Mouse (Mus musculus) cerebellum, adult 11-12 months (tissue): Measurements from ENCODE around the gene 1700029P11Rik.
"Not testable (repeated sequence)": the region's sequence is repeated elsewhere in the genome, so short reads cannot be mapped to it uniquely, and the experiment has no call there.

ENCODE experiments used
- DNase-seq: peaks from one replicate; pipeline ENCODE4 v3.0.0; 2022

The 1700029P11Rik gene

GRCm38 (mm10) chr15:81958906-81959305 lies 21.4 kb upstream of the 1700029P11Rik start:
- DNase-seq: peak; percentile 9

DNA sequence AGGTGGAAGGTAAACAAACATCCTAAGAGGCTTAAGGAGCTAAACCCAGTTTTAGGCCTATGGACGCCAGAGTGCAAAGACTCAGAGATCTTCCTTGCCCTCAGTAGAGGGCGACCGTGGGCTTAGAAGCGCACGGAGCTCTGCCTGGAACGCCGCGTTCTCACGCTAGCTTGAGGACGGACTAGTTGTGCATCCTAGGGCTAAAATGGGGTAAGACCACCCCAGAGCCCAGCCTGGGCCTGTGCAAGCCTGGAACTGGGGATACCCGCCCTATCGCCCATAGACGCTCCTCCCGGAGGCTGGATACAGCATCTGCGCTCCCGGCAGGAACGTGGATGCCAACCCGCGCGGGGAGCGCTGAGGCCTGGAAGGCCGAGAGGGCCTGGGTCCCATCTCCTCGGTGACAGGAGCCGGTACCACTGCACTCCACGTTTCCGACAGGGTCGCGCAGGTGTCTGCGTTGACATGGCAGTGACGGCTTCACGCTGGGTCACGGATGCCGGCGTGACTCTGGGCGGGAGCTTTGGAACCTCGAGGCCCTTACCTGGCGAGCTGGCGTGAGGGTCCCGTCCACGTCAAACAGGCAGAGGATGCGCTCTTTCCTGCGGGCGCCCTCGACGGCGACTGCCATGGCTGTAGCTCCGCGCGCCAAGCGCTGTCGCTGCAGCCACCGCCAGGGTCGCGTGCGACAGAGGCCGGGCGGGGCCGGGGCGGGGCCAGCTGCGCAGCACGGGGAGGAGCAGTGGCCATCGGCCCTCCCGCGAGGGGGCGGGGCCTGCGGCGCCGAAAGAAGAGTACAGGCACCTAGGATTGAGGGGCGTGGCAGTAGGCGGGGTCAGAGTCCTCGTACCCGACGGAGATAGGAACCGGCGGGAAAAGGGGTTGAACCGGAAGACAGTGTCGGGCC lies 19.9 kb upstream of the 1700029P11Rik start, which contains the start of gene Pmm1:
Gene Pmm1, minus strand, starts transcription at position 760 of the 907 bp plus-strand sequence.
- DNase-seq: peak; percentile 99

- no peak for DNase-seq
Measured at GRCm38 (mm10) chr15:81961078-81961451, 19.3 kb upstream of the 1700029P11Rik start.

- DNase-seq: no peak
Measured at GRCm38 (mm10) chr15:81964262-81964661, 16.1 kb upstream of the 1700029P11Rik start.

DNA sequence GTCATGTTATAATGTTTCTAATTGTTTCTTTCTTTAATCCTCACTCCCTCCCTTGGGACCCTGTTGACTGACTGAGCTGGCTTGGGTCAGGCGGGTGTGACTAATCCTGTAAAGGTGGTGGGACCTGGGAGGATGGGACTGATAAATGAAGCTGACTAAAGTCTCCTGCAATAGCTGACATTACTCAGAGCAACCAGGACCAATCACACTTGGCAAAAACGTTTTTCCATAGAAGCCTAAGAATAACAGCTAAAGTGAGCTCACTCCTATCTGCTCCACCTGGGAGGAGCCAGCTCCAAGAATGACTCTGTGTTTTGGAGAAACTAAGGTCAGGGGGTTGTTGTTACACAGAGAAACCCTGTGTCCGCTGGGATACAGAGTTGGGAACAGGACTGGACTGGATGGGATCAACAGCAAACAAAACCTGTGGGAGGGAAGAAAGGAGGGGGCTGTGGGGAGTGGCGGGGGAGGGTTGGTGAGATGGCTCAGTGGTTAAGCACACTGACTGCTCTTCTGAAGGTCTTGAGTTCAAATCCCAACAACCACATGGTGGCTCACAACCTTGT lies 15.3 kb upstream of the 1700029P11Rik start:
- no peak for DNase-seq

DNA sequence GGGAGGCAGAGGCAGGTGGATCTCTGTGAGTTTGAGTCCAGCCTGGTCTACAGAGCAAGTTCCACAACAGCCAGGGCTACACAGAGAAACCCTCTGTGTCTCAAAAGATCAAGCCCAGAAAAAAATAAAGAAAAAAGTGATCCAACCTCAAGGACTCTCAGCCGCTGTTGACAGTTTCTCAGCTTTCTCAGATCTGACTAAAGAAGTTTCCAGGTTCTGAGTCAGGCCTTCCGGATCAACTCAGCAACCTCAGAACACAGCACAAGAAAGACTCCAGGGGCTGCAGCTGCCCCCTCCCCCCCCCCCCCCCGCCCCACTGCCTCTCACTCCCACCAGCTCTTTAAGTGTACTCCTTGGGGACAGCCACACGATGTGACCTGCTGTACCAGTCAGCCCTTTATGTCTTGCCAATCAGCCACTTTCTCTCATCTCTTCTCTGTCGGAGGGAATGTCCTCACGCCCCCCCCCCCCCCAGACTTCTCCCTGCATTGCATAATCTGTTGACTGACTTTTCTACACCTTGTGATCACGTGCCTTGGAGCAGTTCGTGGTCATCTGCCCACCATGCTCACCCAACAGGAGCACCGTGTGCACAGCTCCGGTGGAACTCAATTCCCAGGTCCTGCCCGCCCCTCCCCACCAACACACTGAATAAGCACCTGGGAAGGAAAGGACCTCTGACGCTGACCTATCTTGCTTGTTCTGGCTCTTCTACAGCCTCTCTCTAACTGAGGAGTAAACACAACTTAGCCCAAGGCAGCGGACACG lies 14.1 kb upstream of the 1700029P11Rik start:
- no peak for DNase-seq

DNA sequence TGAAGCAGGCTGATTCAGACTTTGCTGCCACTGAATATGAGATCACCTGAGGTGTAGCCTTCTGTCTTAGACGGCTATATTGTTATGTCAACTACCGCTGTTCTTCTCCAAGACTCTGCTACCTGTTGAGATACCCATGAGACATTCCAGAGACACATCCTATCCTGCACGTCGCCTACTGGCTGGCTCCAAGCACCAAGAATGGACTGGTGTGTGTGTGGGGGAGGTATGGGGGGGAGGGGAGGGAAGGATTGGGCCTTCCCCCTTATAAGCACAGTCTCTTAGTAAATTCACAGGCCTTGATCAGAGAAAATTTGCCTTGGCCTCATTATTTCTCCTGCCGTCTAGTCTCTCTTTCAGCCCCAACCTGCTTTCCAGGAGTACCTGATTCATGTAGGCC lies 12.5 kb upstream of the 1700029P11Rik start:
- no peak for DNase-seq

- no peak for DNase-seq
Measured at GRCm38 (mm10) chr15:81968447-81968846, 11.9 kb upstream of the 1700029P11Rik start.

DNA sequence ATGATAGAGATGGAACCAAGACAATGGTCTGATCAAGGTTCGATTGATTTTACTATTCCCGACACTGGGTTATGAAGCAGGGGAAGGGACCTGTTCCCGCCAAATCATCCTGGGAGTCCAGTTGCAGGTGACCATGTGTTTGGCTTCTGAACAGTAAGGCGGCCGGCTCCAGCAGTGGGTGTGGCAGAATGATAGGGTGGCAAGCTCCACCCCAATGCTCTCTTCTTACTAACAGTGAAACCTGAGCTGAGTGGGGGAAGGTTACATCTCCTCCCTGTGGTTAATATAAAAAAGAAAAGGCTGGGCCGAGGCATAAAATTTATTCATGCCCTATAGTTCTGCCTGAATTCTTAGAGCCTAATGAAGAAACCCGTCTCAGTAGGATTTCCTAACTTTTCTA lies 11.2 kb upstream of the 1700029P11Rik start:
- DNase-seq: no peak

GRCm38 (mm10) chr15:81969635-81970034 lies 10.7 kb upstream of the 1700029P11Rik start:
- DNase-seq: not testable (repeated sequence)

- not testable (repeated sequence) for DNase-seq
Measured at GRCm38 (mm10) chr15:81970498-81970897, 9.8 kb upstream of the 1700029P11Rik start.

GRCm38 (mm10) chr15:81975156-81975555 lies 5.2 kb upstream of the 1700029P11Rik start:
- not testable (repeated sequence) for DNase-seq

GRCm38 (mm10) chr15:81982173-81982572 lies 1.8 kb downstream of the 1700029P11Rik start:
- DNase-seq: no peak

DNA sequence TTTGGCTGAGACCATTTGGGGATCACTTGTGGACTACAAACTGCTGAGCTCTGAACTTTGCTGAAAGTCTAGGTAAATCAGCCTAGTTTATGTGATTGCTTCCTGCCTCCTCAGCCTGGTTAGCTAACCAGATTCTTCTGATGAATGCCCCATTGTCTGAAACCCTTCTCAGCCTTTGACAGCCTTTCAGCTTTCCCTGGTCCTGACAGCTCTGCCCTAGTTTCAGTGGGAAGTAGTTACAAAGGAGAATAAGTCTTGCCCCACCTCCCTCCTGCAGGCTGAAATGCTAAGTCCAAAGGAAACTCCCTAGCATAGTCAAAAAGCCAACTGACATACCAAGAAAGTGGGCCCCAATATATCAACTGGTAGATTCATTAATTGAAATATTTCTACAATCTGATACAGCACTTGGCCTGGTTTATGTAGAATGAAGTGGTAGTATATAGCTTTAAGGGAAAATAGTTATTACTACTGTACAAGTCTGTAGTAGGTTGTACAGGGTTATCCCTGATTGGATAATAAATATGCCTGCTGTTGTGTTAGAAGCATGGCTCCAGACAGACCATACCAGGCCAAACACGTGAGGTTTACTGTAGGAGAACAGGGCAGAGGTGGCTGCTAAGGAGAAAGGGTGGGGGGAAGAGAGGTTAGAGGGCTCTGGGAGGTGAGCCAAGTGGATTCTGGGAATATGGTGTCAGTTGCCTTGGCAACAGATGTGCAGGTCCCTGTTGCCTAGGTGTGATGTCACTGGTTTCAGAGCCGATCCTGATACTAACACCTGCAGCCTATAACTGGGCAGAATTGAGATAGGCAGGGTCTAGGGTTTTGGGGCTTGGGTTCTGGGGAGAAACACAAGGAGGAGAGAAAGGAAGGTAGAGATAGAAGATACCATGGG lies 5.2 kb downstream of the 1700029P11Rik start:
- DNase-seq: no peak

- no peak for DNase-seq
Measured at GRCm38 (mm10) chr15:81987646-81988045, 7.3 kb downstream of the 1700029P11Rik start, which contains the start of gene Xrcc6. Gene Xrcc6, plus strand, starts transcription at chr15:81987835.

DNA sequence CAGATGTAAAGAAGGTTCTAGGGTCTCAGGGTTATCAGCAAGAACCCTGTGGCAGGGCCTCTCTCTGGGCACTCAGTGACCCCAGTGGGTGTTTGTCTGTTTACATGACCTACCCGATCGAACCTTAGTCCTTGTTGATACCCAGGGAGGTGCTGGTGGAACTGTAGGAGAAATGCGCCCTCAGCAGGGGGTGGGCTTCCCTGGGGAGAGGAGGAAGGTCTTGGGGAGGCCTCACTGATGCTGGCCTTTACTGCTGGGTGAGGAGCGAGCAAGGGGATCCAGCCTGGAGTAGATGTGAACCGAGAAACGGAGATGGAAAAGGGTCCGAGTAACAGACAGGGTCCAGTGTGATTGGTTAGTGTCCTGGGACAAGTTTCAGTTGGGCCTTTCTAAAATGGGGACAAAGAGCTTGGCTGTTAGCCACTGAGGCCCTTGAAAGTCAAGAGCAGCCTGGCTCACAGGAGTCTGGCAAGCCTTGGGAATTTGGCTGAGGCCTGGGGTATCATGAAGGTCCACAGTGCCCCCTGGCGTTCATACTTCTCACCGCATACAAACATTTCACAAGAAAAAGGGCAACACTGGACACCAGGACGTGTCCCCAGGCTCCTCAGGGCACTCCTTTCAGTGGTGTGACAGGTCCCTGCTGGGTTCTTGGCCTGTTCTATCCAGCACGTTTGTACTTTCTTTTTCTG lies 9.2 kb downstream of the 1700029P11Rik start:
- DNase-seq: peak; percentile 86

DNA sequence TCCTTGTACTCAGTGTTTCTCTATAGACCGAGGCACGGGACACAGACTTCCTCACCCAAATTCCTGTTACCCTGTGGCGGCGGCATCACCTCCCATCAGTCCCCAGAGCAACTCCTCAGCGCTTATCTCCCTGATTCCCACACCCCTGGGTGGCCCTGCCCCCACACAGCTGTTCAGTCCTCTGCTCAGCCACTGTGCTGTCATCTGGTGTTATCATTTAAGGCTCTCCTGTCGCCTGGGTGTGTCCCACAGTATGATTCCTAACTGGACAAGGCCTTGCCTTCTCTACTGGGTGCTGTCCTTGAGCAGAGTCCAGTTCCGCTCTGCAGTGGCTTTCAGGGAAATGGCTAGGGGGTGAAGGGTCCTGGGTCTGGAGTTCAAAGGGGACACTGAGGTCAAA lies 10.2 kb downstream of the 1700029P11Rik start:
- DNase-seq: no peak

GRCm38 (mm10) chr15:81993992-81994391 lies 13.7 kb downstream of the 1700029P11Rik start:
- no peak for DNase-seq

DNA sequence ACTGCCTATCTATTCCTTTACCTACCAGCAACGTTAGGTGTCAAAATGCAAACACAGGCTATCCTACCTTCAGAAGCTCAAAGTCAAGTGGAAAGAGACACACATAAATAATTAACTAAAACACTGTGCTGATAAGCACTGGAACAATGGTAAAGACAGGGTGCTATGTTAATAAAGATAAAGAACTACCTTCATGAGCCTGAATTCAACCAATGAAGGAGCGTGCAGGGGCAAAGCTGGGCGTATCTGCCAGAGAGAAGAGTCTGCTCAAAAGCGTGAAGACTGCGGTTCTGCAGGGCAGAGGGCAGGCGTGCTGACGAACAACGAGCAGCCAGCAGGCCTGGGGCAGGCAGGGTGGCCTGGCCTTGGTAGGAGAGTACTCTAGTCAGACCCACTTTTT lies 23.9 kb downstream of the 1700029P11Rik start:
- DNase-seq: no peak

- no peak for DNase-seq
Measured at GRCm38 (mm10) chr15:82011947-82012346, 31.6 kb downstream of the 1700029P11Rik start.

DNA sequence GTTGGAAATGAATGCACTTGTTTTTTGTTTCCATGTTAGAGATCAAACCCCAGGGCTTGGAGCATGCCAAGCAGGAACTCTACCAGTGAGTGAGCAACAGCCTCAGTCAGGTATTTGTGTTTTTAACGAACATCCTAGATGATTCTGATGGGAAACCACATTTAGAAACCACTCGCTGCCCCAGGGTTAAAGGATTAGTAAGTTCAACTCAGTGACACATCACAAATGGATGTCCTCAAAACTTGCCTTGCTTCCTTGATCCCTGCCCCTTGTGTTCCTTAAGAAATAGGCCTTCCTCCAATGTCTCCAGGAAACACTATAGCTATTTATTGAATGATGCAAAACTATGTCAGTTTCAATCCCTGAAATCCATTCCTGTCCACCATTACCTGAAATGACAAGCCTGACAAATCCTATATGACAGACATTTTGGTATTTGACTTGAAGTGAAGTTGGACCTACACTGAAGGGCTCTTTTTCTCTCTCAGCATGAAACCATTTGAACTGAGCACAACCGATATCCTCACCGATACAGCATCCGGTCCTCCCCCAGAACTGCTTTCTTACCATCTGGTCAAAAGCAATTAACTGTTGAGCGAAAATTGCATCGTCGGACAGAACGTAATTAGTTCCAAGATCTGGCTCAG lies 34.5 kb downstream of the 1700029P11Rik start:
- DNase-seq: no peak
